In genomic region chr13:58629365-58630050, GRCm38 (mm10) we compare ENCODE assay signal across 12 mouse cellular contexts. TPM values are rescaled to one million over a fixed set of nuclear protein-coding genes. Genes with fewer than 3 reads are reported as not detected.
DNase-seq lines count a peak whose midpoint lies in the region; TF ChIP-seq lines count a peak whose summit lies in the region.
"Had no signal": no experiment of that assay in that cellular context is flagged by ENCODE, and none has a peak within 500 bp of the region (broad histone marks: within the 10 kb centered on the region; RNA-seq: fewer than 3 reads in every experiment).

No protein-coding gene starts in this region.

- DNase-seq in ES-CJ7 (ENCODE audit: low read depth, low spot score): peak; percentile 43
- peak; percentile 43 for DNase-seq in forelimb bud, embryonic 11.5 days (ENCODE audit: low read depth, low spot score)
- DNase-seq in mesoderm, embryonic 11.5 days (ENCODE audit: low read depth, low spot score): peak; percentile 56
- DNase-seq in adrenal gland, postnatal 4 days (ENCODE audit: low spot score in 2 of 2): no peak
- no peak for DNase-seq in gastrocnemius, adult 2 months
- no peak for DNase-seq in thymus, postnatal 4 days
- DNase-seq in right cerebral cortex, postnatal 25 days: no peak
- DNase-seq: kidney, postnatal 25 days had no signal

- H3K27ac ChIP-seq in gastrocnemius, adult 2 months: no peak overlapping the region
- H3K27ac ChIP-seq: limb, embryonic 15.5 days; macrophage had no signal

- intact Hi-C loops in gastrocnemius, adult 2 months (cut with DNase I): loop anchor here (10.0 kb wide), 1 partner anchor 445 kb away; no protein-coding TSS in a partner anchor

- 0 out of 2 replicates have a peak overlapping the region, but pooled peaks have one; percentile 3 for H3K4me3 ChIP-seq in E14TG2a.4 (replicated peaks; ENCODE audit: low read length)
- no peak overlapping the region for H3K4me3 ChIP-seq in gastrocnemius, adult 2 months
- H3K4me3 ChIP-seq: limb, embryonic 15.5 days had no signal

- H3K36me3 ChIP-seq in E14TG2a.4 (ENCODE audit: insufficient read depth, low read length): no peaks in the 10 kb centered on the region
- H3K36me3 ChIP-seq: limb, embryonic 15.5 days had no signal

- no peaks in the 10 kb centered on the region for H3K9me3 ChIP-seq in E14TG2a.4 (ENCODE audit: low read length)
- H3K9me3 ChIP-seq: limb, embryonic 15.5 days had no signal

- H3K4me1 ChIP-seq in E14TG2a.4 (replicated peaks; ENCODE audit: low read depth, low read length): peaks cover 52% of the 10 kb centered on the region

- H3K27me3 ChIP-seq in E14TG2a.4 (ENCODE audit: insufficient read depth, low read length): peaks cover 9% of the 10 kb centered on the region

- no peak for TF ChIP-seq CTCF in E14TG2a.4 (conservative IDR thresholded peaks at IDR 0.05; ENCODE audit: low read length)
- TF ChIP-seq CTCF in gastrocnemius, adult 2 months (IDR thresholded peaks at IDR 0.05): no peak

RNA-seq across cellular contexts. Expression of gene Slc28a3, which starts 18.8 kb away (rescaled TPM):
- total RNA-seq in adrenal gland, postnatal 4 days (2021): under 1 TPM in 1 of 2 experiments, not detected in 1; 0.67 TPM
- not detected for total RNA-seq in gastrocnemius, adult 2 months (2021)
- total RNA-seq: MEL had no signal

Comparison
In these comparisons a context has a peak if more than half of its experiments do, and no peak if none do; other contexts are left out.
1. DNase-seq: peak in ES-CJ7 (single experiment), forelimb bud, embryonic 11.5 days (single experiment) and mesoderm, embryonic 11.5 days (single experiment); none in adrenal gland, postnatal 4 days (0 of 2), gastrocnemius, adult 2 months (single experiment), thymus, postnatal 4 days (single experiment) and right cerebral cortex, postnatal 25 days (single experiment).